Mouse (Mus musculus) lung, postnatal 0 days (tissue): ENCODE measurements around the gene Rad51b.

Experiments used
- CTCF ChIP-seq: IDR thresholded peaks from 2 replicates; pipeline ENCODE4 v1.5.1; 2016; ENCODE audit warnings: antibody characterized with exemption, mild to moderate bottlenecking
- EP300 ChIP-seq: IDR thresholded peaks from 2 replicates; pipeline ENCODE4 v1.6.1; 2016; ENCODE audit warnings: antibody characterized with exemption, mild to moderate bottlenecking, control low read depth

DNA sequence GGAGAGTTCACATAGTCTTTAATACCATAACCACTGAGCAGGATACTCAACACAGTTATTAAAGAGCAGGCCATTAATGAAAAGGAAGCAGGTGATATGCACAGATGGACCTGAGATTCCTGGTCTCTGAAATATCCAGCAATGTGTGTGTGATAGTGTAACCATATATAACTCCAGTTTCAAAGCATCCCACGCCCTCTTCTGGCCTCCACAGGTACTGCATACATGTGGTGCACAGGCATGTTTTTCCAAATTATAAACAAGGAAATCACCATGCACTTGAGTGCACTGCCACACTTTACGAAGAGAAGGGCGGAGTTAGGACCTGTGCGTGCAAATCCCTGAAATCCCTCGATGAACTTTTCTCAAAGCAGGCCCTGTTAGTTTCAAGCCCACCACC, 484.7 kb downstream of the Rad51b start:
- TF ChIP-seq CTCF (peak; percentile 52), EP300 (no peak)
